Mouse (Mus musculus): ENCODE data around the gene Mfsd2a. TPM values are rescaled to one million over a fixed set of nuclear protein-coding genes. Genes with fewer than 3 reads are reported as not detected.

Mfsd2a gene
- total RNA-seq, 2 experiments from 2014 or later = 36.9 to 50.0 TPM

- no peak for DNase-seq (ENCODE audit: low spot score in 2 of 2)
- intact Hi-C loops (cut with DNase I) = no loop called here
Observed at GRCm38 (mm10) chr4:122902156-122902555, 58.8 kb downstream of the Mfsd2a start.

GRCm38 (mm10) chr4:122898313-122898712 is 62.7 kb downstream of the Mfsd2a start:
- intact Hi-C loops (cut with DNase I) = loop anchor here (2.0 to 5.0 kb wide), 2 partner anchors 86 to 184 kb away; no protein-coding TSS in a partner anchor
- DNase-seq (ENCODE audit: low spot score in 2 of 2) = peak; percentile 49 to 60

GRCm38 (mm10) chr4:122897750-122898149 is 63.2 kb downstream of the Mfsd2a start:
- intact Hi-C loops (cut with DNase I) = loop anchor here (2.0 to 5.0 kb wide), 2 partner anchors 87 to 185 kb away; no protein-coding TSS in a partner anchor
- DNase-seq (ENCODE audit: low spot score in 2 of 2) = no peak

Other genes with a start within 250 kb of the Mfsd2a start
- gene Ppt1, start 124.9 kb downstream of the Mfsd2a start, total RNA-seq (2021) = 10 to 100 TPM; 95.5 to 96.6 TPM
- 100 to 1,000 TPM; 267 to 277 TPM for gene Cap1, start 75.1 kb downstream of the Mfsd2a start, total RNA-seq (2021)
- gene Mycl, start 34.5 kb upstream of the Mfsd2a start, total RNA-seq (2021) = 10 to 100 TPM; 11.3 to 12.9 TPM
- gene Trit1, start 55.4 kb upstream of the Mfsd2a start, total RNA-seq (2021) = 10 to 100 TPM; 18.2 to 23.5 TPM
- gene Bmp8b, start 144.0 kb upstream of the Mfsd2a start, total RNA-seq (2021) = under 1 TPM; 0.14 to 0.15 TPM
- gene Oxct2b, start 155.1 kb upstream of the Mfsd2a start, total RNA-seq (2021) = under 1 TPM in 1 of 2 experiments, not detected in 1; 0.34 TPM
- gene Ppie, start 178.8 kb upstream of the Mfsd2a start, total RNA-seq (2021) = 10 to 100 TPM; 16.4 to 23.4 TPM
- gene Hpcal4, start 222.0 kb upstream of the Mfsd2a start, total RNA-seq (2021) = 100 to 1,000 TPM; 549 to 564 TPM
- gene Nt5c1a, start 240.3 kb upstream of the Mfsd2a start, total RNA-seq (2021) = 10 to 100 TPM in 1 of 2 experiments, 1 to 10 TPM in 1; 8.9 to 10.0 TPM